Mouse (Mus musculus): ENCODE measurements around the gene Zfp326.
"Not testable (repeated sequence)": the region's sequence is repeated elsewhere in the genome, so short reads cannot be mapped to it uniquely, and the experiment has no call there.

Gene Zfp326

GRCm38 (mm10) chr5:105876068-105876924, at the start of gene Zfp326:
TSS of gene Zfp326 (plus strand) at chr5:105876565.
- peak; percentile 97 to 98 for DNase-seq

DNA sequence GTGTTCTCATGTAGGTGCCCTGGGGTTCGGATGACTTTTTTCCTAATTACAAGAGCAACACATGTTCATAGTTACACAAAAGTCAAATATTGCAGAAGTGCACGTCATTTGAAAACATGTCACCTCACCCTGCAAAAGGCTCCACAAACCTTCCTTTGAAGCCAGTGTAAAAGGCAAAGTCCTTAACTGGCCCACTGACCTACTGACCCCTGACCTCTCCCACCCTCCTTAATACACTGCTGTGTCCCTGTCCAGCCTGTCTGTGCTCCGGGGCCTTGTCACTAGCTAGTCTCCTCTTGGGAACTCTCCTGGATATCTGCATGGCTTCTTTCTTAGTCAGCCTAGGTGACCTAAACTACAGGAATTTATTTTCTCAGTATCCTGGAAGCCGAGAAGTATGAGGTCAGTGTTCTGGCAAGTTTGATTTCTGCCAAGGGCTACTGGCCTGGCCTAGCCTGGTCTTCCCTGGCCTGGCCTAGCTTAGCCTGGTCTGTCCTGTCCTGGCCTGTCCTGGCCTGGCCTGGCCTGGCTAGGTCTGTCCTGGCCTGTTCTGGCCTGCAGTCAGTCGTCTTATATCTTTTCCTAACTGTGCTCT, 49.4 kb upstream of the Zfp326 start:
- no peak for DNase-seq

GRCm38 (mm10) chr5:105828050-105828449, 48.3 kb upstream of the Zfp326 start:
- DNase-seq, result no peak

DNA sequence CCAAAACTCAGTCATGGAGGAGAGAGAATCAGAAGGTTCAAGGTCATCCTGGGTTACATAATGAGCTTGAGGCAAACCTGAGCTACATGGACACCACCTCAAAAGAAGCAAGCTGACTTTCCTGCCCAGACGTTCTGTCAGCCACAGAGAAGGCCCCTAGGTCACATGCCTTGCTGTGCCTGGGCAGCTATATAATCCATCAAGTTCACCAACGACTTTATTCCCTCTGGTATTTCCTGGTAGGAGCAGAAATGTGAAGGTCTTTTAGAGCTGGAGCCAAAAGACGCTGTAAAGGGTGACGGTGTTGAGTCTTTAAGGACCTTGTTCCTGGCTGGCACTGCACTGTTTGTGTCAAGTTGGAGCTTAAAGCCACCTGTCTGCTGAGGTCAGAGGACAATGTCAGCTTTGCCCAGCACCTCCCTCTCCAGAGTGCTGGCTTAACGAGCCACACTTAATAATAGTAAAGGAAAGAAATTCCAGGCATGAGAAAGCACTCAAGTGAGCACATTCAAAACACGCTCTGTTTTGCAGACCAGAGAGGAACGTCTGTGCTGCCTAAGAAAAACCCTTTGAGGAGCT, 47.3 kb upstream of the Zfp326 start:
- no peak for DNase-seq

DNA sequence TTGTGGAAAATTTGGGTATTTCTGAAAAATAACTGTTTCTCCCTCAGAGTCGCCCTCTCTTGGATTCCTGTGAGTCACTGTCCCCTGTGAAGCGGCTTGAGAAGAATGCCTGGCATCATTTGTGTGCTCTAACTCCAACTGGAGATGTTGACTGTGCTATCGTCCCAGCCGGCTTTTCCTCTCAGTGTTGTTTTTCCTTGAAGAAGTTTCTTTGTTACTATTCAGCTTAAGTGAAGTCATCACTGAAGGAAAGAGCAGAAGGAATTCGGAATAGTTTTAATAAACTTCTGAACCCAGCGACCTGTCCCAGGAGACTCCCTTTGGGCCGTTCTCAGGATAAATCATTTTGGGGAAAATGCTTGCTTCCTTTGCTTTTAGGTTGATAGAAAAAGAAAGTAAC, 44.2 kb upstream of the Zfp326 start:
- DNase-seq, result no peak

DNA sequence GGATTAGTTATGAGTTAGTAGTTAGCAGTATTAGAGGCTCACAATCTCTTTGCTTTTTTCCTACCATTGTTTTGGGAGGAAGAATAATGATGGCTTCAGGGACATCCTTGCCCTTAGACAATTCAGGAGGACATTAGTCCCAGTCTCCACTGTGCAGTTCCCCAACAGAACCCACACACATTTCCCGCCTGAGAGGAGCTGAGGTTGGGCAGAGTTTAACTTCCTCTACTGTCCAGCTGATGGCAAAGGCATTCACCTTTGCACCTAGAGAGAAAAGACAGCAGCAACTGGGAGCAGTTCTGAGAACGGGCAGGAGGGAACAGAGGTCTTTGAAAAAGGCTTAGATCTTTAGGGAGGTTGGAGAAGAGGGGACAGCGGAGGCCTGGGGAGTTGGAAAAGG, 42.4 kb upstream of the Zfp326 start:
- DNase-seq, result no peak

DNA sequence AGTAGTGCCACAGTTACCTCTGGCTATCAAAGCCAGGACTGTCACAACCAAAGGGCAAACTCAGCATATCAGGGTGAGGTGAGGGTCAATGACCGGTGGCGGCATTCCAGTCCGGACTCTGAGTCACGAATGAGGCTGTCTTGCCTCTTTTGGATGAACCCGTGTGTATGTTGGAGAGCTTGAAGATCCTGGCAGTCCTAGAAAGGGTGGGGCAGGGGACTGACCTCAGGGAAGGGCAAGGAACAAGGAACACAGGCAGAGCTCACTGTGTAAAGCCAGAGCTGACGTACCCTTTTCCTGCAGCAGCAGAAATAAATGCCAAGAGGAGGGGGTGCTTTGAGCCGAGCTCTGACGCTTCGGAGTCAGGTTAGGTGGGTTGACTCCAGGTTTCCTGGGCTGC, 40.4 kb upstream of the Zfp326 start:
- DNase-seq, result no peak

GRCm38 (mm10) chr5:105839740-105840310, 36.5 kb upstream of the Zfp326 start:
- no peak for DNase-seq

- DNase-seq, result no peak
These were observed 32.2 kb upstream of the Zfp326 start for GRCm38 (mm10) chr5:105844044-105844753.

GRCm38 (mm10) chr5:105845041-105845440, 31.3 kb upstream of the Zfp326 start:
- DNase-seq, result no peak

DNA sequence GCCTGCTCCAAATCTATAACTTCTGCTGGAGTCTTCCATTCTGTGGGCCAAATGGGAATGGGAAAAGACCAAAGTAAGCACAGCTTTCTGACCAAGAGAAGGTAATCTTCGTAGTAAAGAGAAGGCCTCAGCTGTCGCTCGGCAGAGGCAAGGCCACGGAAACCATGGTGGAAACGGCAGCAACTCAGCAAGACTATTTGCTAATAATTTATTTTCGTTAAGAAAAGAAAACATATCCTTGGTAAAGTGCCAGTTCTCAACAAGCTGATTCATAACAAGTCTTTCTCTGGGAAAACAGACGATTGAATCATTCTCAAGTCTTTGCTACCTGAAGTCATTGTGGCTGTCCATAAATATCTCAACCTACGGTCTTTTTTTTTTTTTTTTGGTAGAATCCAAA, 28.6 kb upstream of the Zfp326 start:
- no peak for DNase-seq

- DNase-seq, result no peak
These were observed 27.1 kb upstream of the Zfp326 start for GRCm38 (mm10) chr5:105849222-105849621.

- DNase-seq, result no peak
These were observed 26.7 kb upstream of the Zfp326 start for GRCm38 (mm10) chr5:105849643-105850042.

DNA sequence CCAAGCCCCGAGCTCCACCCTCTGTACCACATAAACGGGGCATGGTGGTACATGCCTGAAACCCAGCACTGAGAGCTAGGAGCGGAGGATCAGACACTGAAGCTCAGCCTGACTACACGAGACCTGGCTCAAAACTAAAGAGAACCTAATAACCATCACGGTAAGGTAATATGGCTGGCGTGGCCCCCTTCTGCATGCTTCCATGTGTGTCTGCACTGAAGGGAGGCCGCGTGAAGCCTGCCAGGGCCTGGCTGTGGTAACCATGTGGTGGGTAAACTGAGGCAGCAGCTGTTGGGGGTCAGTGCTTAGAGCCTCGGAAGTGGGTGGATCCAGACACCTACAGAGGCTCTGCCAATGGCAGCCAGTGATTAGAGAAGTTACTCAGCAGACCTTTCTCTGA, 23.1 kb upstream of the Zfp326 start:
- DNase-seq, result no peak

- no peak for DNase-seq
These were observed 18.9 kb upstream of the Zfp326 start for GRCm38 (mm10) chr5:105857486-105857885.

DNA sequence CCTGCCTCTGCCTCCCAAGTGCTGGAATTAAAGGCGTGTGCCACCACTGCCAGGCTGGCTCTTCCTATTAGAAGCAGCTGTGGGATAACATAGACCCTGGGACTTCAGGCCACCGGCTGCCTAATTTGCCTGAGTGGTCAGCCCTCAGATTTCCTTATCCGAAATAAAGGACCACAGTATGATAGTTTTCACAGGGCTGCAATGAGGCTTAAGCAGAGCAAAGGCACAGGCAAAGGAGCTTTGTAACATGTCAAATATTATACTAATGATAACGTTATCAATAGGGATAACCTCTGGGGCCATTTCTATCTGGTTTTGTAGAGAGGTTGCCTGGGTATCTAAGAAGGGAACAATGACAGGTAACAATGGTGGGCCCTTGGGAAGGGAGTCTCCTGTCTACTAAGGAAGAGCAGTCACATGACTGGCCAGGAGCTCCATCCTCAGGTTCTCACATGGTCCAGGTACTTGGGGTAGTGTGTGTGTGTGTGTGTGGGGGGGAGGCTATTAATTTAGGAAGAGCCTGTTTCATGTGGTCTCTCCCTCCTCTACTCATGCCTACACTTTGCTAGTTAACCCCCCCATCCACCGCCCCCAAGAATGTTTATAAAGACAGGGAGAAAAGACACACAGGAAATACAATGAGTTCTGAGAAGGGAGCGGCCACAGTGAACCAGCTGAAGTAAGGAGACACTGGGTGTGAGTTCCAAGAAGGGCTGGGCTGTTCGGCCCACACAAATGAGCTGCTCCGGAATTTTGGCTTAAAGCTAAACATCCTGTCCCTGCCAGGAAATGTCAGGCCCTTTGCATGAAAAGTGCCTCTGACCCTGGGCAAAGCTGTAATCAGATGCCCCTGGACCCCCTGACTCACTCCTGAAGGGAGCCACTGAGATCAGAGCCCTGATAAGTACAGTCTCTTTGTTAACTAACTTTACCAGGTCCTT, 17.3 kb upstream of the Zfp326 start:
- no peak for DNase-seq

DNA sequence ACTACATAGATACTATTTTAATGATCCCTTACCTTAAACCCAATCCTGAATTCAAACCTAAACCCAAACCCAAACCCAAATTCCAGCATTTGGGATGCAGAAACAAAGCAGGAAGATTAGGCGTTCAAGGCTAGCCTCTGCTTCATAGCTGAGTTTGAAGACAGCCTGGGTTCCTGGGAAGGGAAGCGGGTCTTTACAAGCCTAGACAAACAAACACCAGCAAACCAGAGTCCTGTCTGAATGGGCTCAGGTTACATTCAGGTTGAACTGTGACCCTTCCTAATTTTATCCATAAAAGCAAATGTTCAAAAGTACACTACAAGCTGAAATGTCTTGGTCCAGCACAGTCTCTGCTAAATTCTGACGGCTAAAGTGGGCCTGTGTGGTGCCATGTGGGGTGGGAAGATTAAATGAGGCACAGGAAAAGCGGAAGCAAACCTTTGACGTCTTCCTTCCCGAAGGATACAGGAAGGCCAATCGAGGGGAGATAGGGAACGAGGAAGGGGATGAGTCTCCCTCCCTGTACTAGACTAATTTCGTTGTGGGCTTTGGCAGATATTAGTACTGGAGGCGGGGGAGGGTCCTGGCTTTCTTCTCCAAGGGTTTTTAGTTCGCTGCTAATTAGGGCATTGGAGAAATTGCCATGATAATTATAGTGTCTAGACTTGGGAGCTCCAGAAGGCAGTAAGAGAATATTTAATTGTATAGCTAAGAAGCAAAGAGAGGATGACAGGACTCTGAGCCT, 16.5 kb upstream of the Zfp326 start:
- no peak for DNase-seq

DNA sequence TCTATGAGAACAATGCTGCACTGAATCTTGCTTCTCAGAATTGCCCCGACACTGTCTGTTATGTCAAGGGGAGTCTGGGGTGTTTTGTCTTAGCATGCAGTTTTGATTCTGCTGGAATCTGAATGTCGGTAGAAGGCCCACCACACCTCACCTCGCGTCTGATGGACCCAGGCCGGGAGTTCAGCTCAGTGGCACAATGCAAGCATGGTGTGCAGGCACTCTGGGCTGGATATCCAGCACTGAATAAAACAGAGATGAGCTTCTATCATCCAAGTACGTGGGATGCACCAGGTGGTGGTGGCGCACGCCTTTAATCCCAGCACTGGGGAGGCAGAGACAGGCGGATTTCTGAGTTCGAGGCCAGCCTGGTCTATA, 15.9 kb upstream of the Zfp326 start:
- no peak for DNase-seq

- DNase-seq, result no peak
These were observed 14.7 kb upstream of the Zfp326 start for GRCm38 (mm10) chr5:105861616-105862015.

- not testable (repeated sequence) for DNase-seq
These were observed 11.2 kb upstream of the Zfp326 start for GRCm38 (mm10) chr5:105865110-105865628.

GRCm38 (mm10) chr5:105867427-105867826, 8.9 kb upstream of the Zfp326 start:
- peak; percentile 38 to 39 for DNase-seq

Measured in cerebellum, postnatal 10 days (tissue).